Mouse (Mus musculus) embryonic facial prominence, embryonic 11.5 days (tissue): Measurements from ENCODE around the gene Acot7. TPM values are rescaled to one million over a fixed set of nuclear protein-coding genes. Genes with fewer than 3 reads are reported as not detected.

Experiments used
- ATAC-seq: fragments of 200-750 bp; cut with Nextera tagmentation; replicated peaks from 2 replicates; pipeline ENCODE4 v1.8.0; 2017; ENCODE audit warnings: low read depth; ENCODE audit not compliant: insufficient number of reproducible peaks, low FRiP score, low TSS enrichment
- DNase-seq: peaks from one replicate; pipeline ENCODE4 v3.0.0-alpha.2; 2015; ENCODE audit warnings: low spot score
- H3K27ac ChIP-seq: fragments of 300-500 bp; sonication (generic); replicated peaks from 2 replicates; pipeline ENCODE4 v1.5.1; 2014; ENCODE audit warnings: mild to moderate bottlenecking, low read depth, low read length, control low read depth
- H3K27me3 ChIP-seq: fragments of 300-500 bp; sonication (generic); 2 replicates; pipeline ENCODE4 v1.6.1; 2014; ENCODE audit warnings: mild to moderate bottlenecking, low read length, moderate library complexity, mixed read lengths; ENCODE audit not compliant: control insufficient read depth, insufficient read depth
- H3K36me3 ChIP-seq: fragments of 300-500 bp; sonication (generic); replicated peaks from 2 replicates; pipeline ENCODE4 v1.6.1; 2014; ENCODE audit warnings: low read depth, mild to moderate bottlenecking, low read length, moderate library complexity, mixed read lengths; ENCODE audit not compliant: control insufficient read depth, insufficient read depth
- H3K4me1 ChIP-seq: fragments of 300-500 bp; sonication (generic); 2 replicates; pipeline ENCODE4 v1.6.1; 2014; ENCODE audit warnings: low read length, mixed read lengths; ENCODE audit not compliant: control insufficient read depth, insufficient read depth
- H3K4me2 ChIP-seq: fragments of 300-500 bp; sonication (generic); 2 replicates; pipeline ENCODE4 v1.6.1; 2014; ENCODE audit warnings: low read depth, mild to moderate bottlenecking, control low read depth, low read length, moderate library complexity
- H3K4me3 ChIP-seq: fragments of 300-500 bp; sonication (generic); 2 replicates; pipeline ENCODE4 v1.5.1; 2014; ENCODE audit warnings: low read depth, low read length, control low read depth
- H3K9ac ChIP-seq: fragments of 300-500 bp; sonication (generic); replicated peaks from 2 replicates; pipeline ENCODE4 v1.6.1; 2014; ENCODE audit warnings: mild to moderate bottlenecking, control low read depth, low read length
- H3K9me3 ChIP-seq: fragments of 300-500 bp; sonication (generic); replicated peaks from 2 replicates; pipeline ENCODE4 v1.6.1; 2016; ENCODE audit warnings: mild to moderate bottlenecking, low read length, inconsistent platforms, mixed read lengths; ENCODE audit not compliant: control insufficient read depth
- WGBS: fragments of 180-500 bp; shearing (Covaris S2); extraction: QIAGEN DNeasy Blood & Tissue Kit; methylation state at CpG from one replicate; pipeline ENCODE4 v1.1.7; 2014; 5-methylcytosine and 5-hydroxymethylcytosine counted together
- polyA plus RNA-seq: library from polyadenylated mRNA; unstranded; fragments of >200 nt; fragmentation: Nextera tagmentation; extraction: Ambion mirVana; gene quantifications from 2 replicates; pipeline ENCODE4 v1.2.1, GENCODE M21; 2014

The Acot7 gene
- polyA plus RNA-seq, 1 experiment from 2014 or later = 47.5 TPM

GRCm38 (mm10) chr4:152231326-152231725 lies 53.4 kb downstream of the Acot7 start:
- DNase-seq = no peak
- Histone ChIP-seq H3K9ac (no peak overlapping the region), H3K4me2 (no peak overlapping the region), H3K9me3 (no peaks in the 10 kb centered on the region), H3K27ac (no peak overlapping the region), H3K4me3 (no peak overlapping the region), H3K4me1 (no peaks in the 10 kb centered on the region), H3K27me3 (no peaks in the 10 kb centered on the region), H3K36me3 (no peaks in the 10 kb centered on the region)
- no peak for ATAC-seq
- WGBS = 88% methylated on average over 7 of the region's 7 CpGs

- Histone ChIP-seq H3K9me3 (no peaks in the 10 kb centered on the region), H3K9ac (no peak overlapping the region), H3K36me3 (no peaks in the 10 kb centered on the region), H3K4me2 (no peak overlapping the region), H3K4me3 (no peak overlapping the region), H3K27ac (no peak overlapping the region), H3K27me3 (no peaks in the 10 kb centered on the region), H3K4me1 (no peaks in the 10 kb centered on the region)
- DNase-seq (no peak), ATAC-seq (no peak)
- 93% methylated on average over 4 of the region's 4 CpGs for WGBS
These were observed 54.5 kb downstream of the Acot7 start for GRCm38 (mm10) chr4:152232411-152232903.

- DNase-seq (no peak), ATAC-seq (no peak)
- Histone ChIP-seq H3K4me3 (no peak overlapping the region), H3K27ac (no peak overlapping the region), H3K4me1 (no peaks in the 10 kb centered on the region), H3K9me3 (no peaks in the 10 kb centered on the region), H3K36me3 (no peaks in the 10 kb centered on the region), H3K27me3 (no peaks in the 10 kb centered on the region; the same call in 1 of the 2 replicates), H3K9ac (no peak overlapping the region), H3K4me2 (no peak overlapping the region)
- WGBS = 68% methylated on average over 4 of the region's 4 CpGs
These were observed 62.0 kb downstream of the Acot7 start for GRCm38 (mm10) chr4:152239974-152240373.

GRCm38 (mm10) chr4:152243241-152243891 lies 65.4 kb downstream of the Acot7 start:
- Histone ChIP-seq H3K4me1 (no peaks in the 10 kb centered on the region), H3K27me3 (no peaks in the 10 kb centered on the region; the same call in 1 of the 2 replicates), H3K4me3 (no peak overlapping the region), H3K4me2 (no peak overlapping the region), H3K36me3 (no peaks in the 10 kb centered on the region), H3K27ac (no peak overlapping the region), H3K9ac (no peak overlapping the region), H3K9me3 (no peaks in the 10 kb centered on the region)
- WGBS = 86% methylated on average over 9 of the region's 9 CpGs
- ATAC-seq (no peak), DNase-seq (no peak)

GRCm38 (mm10) chr4:152243969-152244368 lies 66.0 kb downstream of the Acot7 start:
- no peak overlapping the region for H3K27ac ChIP-seq
- no peaks in the 10 kb centered on the region; the same call in 1 of the 2 replicates for H3K27me3 ChIP-seq
- ATAC-seq = no peak
- no peak overlapping the region for H3K4me3 ChIP-seq
- H3K4me2 ChIP-seq = no peak overlapping the region
- no peaks in the 10 kb centered on the region for H3K9me3 ChIP-seq
- no peak for DNase-seq
- 88% methylated on average over 8 of the region's 8 CpGs for WGBS
- H3K36me3 ChIP-seq = no peaks in the 10 kb centered on the region
- no peaks in the 10 kb centered on the region for H3K4me1 ChIP-seq
- no peak overlapping the region for H3K9ac ChIP-seq

GRCm38 (mm10) chr4:152244545-152245522 lies 66.9 kb downstream of the Acot7 start:
- Histone ChIP-seq H3K9me3 (no peaks in the 10 kb centered on the region), H3K27ac (no peak overlapping the region), H3K4me3 (no peak overlapping the region), H3K27me3 (no peaks in the 10 kb centered on the region; the same call in 1 of the 2 replicates), H3K4me2 (no peak overlapping the region), H3K36me3 (no peaks in the 10 kb centered on the region), H3K4me1 (no peaks in the 10 kb centered on the region), H3K9ac (no peak overlapping the region)
- DNase-seq (no peak), ATAC-seq (no peak)
- 75% methylated on average over 11 of the region's 11 CpGs for WGBS

- no peak overlapping the region for H3K4me3 ChIP-seq
- H3K9me3 ChIP-seq = no peaks in the 10 kb centered on the region
- H3K4me1 ChIP-seq = no peaks in the 10 kb centered on the region
- H3K27me3 ChIP-seq = no peaks in the 10 kb centered on the region
- DNase-seq (no peak), ATAC-seq (no peak)
- no peak overlapping the region for H3K27ac ChIP-seq
- no peaks in the 10 kb centered on the region for H3K36me3 ChIP-seq
- H3K4me2 ChIP-seq = no peak overlapping the region
- 75% methylated on average over 6 of the region's 6 CpGs for WGBS
- no peak overlapping the region for H3K9ac ChIP-seq
These were observed 68.1 kb downstream of the Acot7 start for GRCm38 (mm10) chr4:152246011-152246410.

- no peak overlapping the region for H3K4me3 ChIP-seq
- H3K4me1 ChIP-seq = no peaks in the 10 kb centered on the region
- H3K27ac ChIP-seq = no peak overlapping the region
- 83% methylated on average over 3 of the region's 3 CpGs for WGBS
- H3K4me2 ChIP-seq = no peak overlapping the region
- H3K9ac ChIP-seq = no peak overlapping the region
- H3K9me3 ChIP-seq = no peaks in the 10 kb centered on the region
- H3K27me3 ChIP-seq = no peaks in the 10 kb centered on the region
- ATAC-seq (no peak), DNase-seq (no peak)
- no peaks in the 10 kb centered on the region for H3K36me3 ChIP-seq
These were observed 69.3 kb downstream of the Acot7 start for GRCm38 (mm10) chr4:152247195-152247594.
